Mouse (Mus musculus): ENCODE data around the gene Kcnv2. TPM values are rescaled to one million over a fixed set of nuclear protein-coding genes. Genes with fewer than 3 reads are reported as not detected.

Kcnv2 gene
- polyA plus RNA-seq (2012; rRNA removed; ENCODE audit: low replicate concordance), result 0.25 and 0.40 TPM in 2 replicates

GRCm38 (mm10) chr19:27322281-27322680 lies at the start of gene Kcnv2:
Gene Kcnv2 (plus strand): TSS chr19:27322588.

Other genes with a start within 250 kb of the Kcnv2 start
- 25.8 and 30.9 TPM in 2 replicates for gene Vldlr, start 106.1 kb upstream of the Kcnv2 start, polyA plus RNA-seq (2012; rRNA removed; ENCODE audit: low replicate concordance)
- 11.1 and 21.5 TPM in 2 replicates for gene Pum3, start 107.2 kb downstream of the Kcnv2 start, polyA plus RNA-seq (2012; rRNA removed; ENCODE audit: low replicate concordance)

Measured in mammary gland, adult 2 months (tissue).